Mouse (Mus musculus): ENCODE measurements at regions not wholly inside any gene's neighbourhood (a gene's known extent, or its start where the extent isn't known, plus 50 kb on each side); places are given as distances from the start of the nearest gene placed in this dataset.

GRCm38 (mm10) chrX:97434327-97434726 lies 57.3 kb upstream of the Eda2r start:
- peak; percentile 12 for DNase-seq (ENCODE audit: low read depth, low spot score)
- Histone ChIP-seq H3K4me1 (ENCODE audit: control insufficient read depth in 1 of 2, insufficient read depth in 2 of 2, low read length in 2 of 2) (no peaks in the 10 kb centered on the region), H3K27ac (ENCODE audit: control insufficient read depth, low read depth, low read length) (no peak overlapping the region), H3K79me2 (ENCODE audit: control insufficient read depth, insufficient read depth, low read length, poor library complexity) (no peaks in the 10 kb centered on the region), H3K9me3 (replicated peaks; ENCODE audit: insufficient read depth, low read length) (no peaks in the 10 kb centered on the region), H3K4me3 (ENCODE audit: control insufficient read depth in 1 of 2, insufficient read depth in 1 of 2, low read depth in 2 of 2, low read length in 2 of 2) (no peak overlapping the region), H3K9ac (ENCODE audit: control insufficient read depth, low read depth, low read length, poor library complexity, severe bottlenecking) (no peak overlapping the region), H3K36me3 (ENCODE audit: control insufficient read depth in 1 of 2, insufficient read depth in 2 of 2, low read length in 2 of 2) (no peaks in the 10 kb centered on the region), H3K27me3 (ENCODE audit: control insufficient read depth in 1 of 2, insufficient read depth in 2 of 2, low read length in 2 of 2) (no peaks in the 10 kb centered on the region)
- TF ChIP-seq ZKSCAN1 (IDR thresholded peaks at IDR 0.05; ENCODE audit: low read depth, low read length): no peak
- no peak for TF ChIP-seq USF1 (IDR thresholded peaks at IDR 0.05; ENCODE audit: low read depth, low read length)
- no peak for TF ChIP-seq ETS1 (IDR thresholded peaks at IDR 0.05; ENCODE audit: low read depth, low read length)
- TF ChIP-seq EP300 (IDR thresholded peaks at IDR 0.05; ENCODE audit: low read depth in 1 of 2, low read length in 2 of 2): no peak
- TF ChIP-seq TCF12 (IDR thresholded peaks at IDR 0.05; ENCODE audit: low read depth, low read length): no peak
- TF ChIP-seq RAD21 (IDR thresholded peaks at IDR 0.05; ENCODE audit: low read depth, low read length): peak; percentile 43
- no peak for TF ChIP-seq MAFK (IDR thresholded peaks at IDR 0.05; ENCODE audit: borderline replicate concordance, low read depth, low read length)
- TF ChIP-seq MAX (IDR thresholded peaks at IDR 0.05; ENCODE audit: low read length): no peak
- no peak for TF ChIP-seq MAZ (IDR thresholded peaks at IDR 0.05; ENCODE audit: low read depth, low read length)
- peak; percentile 39 for TF ChIP-seq SMC3 (IDR thresholded peaks at IDR 0.05; ENCODE audit: low read depth, low read length)
- no peak for TF ChIP-seq TBP (IDR thresholded peaks at IDR 0.05; ENCODE audit: low read depth, low read length)
- no peak for TF ChIP-seq ELF1 (IDR thresholded peaks at IDR 0.05; ENCODE audit: low read depth, low read length)
- no peak for TF ChIP-seq CHD1 (IDR thresholded peaks at IDR 0.05; ENCODE audit: low read depth, low read length)
- TF ChIP-seq SIN3A (IDR thresholded peaks at IDR 0.05; ENCODE audit: low read length): no peak
- TF ChIP-seq CTCF (IDR thresholded peaks at IDR 0.05 in 2 of 3, conservative IDR thresholded peaks at IDR 0.05 in 1 of 3; ENCODE audit: control insufficient read depth in 1 of 3, insufficient read depth in 1 of 3, low read depth in 2 of 3, low read length in 3 of 3, poor library complexity in 1 of 3, severe bottlenecking in 1 of 3): peak in 1 of 3 experiments; percentile 37; a peak in 2 of 6 replicates
- no peak for TF ChIP-seq POLR2AphosphoS2 (IDR thresholded peaks at IDR 0.05; ENCODE audit: low read length)
- TF ChIP-seq NELFE (IDR thresholded peaks at IDR 0.05; ENCODE audit: low read depth, low read length): no peak
- no peak for TF ChIP-seq E2F4 (IDR thresholded peaks at IDR 0.05; ENCODE audit: borderline replicate concordance, low read depth, low read length)
- no peak for TF ChIP-seq MXI1 (IDR thresholded peaks at IDR 0.05; ENCODE audit: low read depth, low read length)
- TF ChIP-seq TAL1 (IDR thresholded peaks at IDR 0.05; ENCODE audit: low read length): no peak
- no peak for TF ChIP-seq CHD2 (IDR thresholded peaks at IDR 0.05; ENCODE audit: low read length)
- TF ChIP-seq MYB (IDR thresholded peaks at IDR 0.05; ENCODE audit: low read depth, low read length): no peak
- no peak for TF ChIP-seq NRF1 (IDR thresholded peaks at IDR 0.05; ENCODE audit: insufficient read depth, low read depth, low read length, poor library complexity, severe bottlenecking)

GRCm38 (mm10) chrX:97431391-97431803 lies 54.4 kb upstream of the Eda2r start:
- peak overlapping the region; percentile 58 for H3K9ac ChIP-seq (ENCODE audit: control insufficient read depth, low read depth, low read length, poor library complexity, severe bottlenecking)
- peak; percentile 68 for DNase-seq (ENCODE audit: low read depth, low spot score)
- no peaks in the 10 kb centered on the region for H3K9me3 ChIP-seq (replicated peaks; ENCODE audit: insufficient read depth, low read length)
- no peaks in the 10 kb centered on the region for H3K27me3 ChIP-seq (ENCODE audit: control insufficient read depth in 1 of 2, insufficient read depth in 2 of 2, low read length in 2 of 2)
- H3K27ac ChIP-seq (ENCODE audit: control insufficient read depth, low read depth, low read length): no peak overlapping the region
- H3K79me2 ChIP-seq (ENCODE audit: control insufficient read depth, insufficient read depth, low read length, poor library complexity): no peaks in the 10 kb centered on the region
- H3K4me1 ChIP-seq (ENCODE audit: control insufficient read depth in 1 of 2, insufficient read depth in 2 of 2, low read length in 2 of 2): no peaks in the 10 kb centered on the region
- no peaks in the 10 kb centered on the region for H3K36me3 ChIP-seq (ENCODE audit: control insufficient read depth in 1 of 2, insufficient read depth in 2 of 2, low read length in 2 of 2)
- peak overlapping the region; percentile 67 to 73 for H3K4me3 ChIP-seq (ENCODE audit: control insufficient read depth in 1 of 2, insufficient read depth in 1 of 2, low read depth in 2 of 2, low read length in 2 of 2)
- TF ChIP-seq RAD21 (IDR thresholded peaks at IDR 0.05; ENCODE audit: low read depth, low read length) (peak; percentile 19), SMC3 (IDR thresholded peaks at IDR 0.05; ENCODE audit: low read depth, low read length) (peak; percentile 57), HCFC1 (IDR thresholded peaks at IDR 0.05; ENCODE audit: low read depth, low read length) (no peak), ZC3H11A (IDR thresholded peaks at IDR 0.05; ENCODE audit: low read depth, low read length) (peak; percentile 38), CTCF (IDR thresholded peaks at IDR 0.05 in 2 of 3, conservative IDR thresholded peaks at IDR 0.05 in 1 of 3; ENCODE audit: control insufficient read depth in 1 of 3, insufficient read depth in 1 of 3, low read depth in 2 of 3, low read length in 3 of 3, poor library complexity in 1 of 3, severe bottlenecking in 1 of 3) (peak in 2 of 3 experiments; percentile 18 to 51; a peak in 4 of 6 replicates)
